Mouse (Mus musculus) CD4-positive, CD25-positive, alpha-beta regulatory T cell, adult 2 months (primary cell): Measurements from ENCODE around the gene Cers6.
A peak's percentile ranks its signal among the peaks of the same experiment; 100 is the strongest.

Experiments
- DNase-seq: peaks from one replicate; pipeline ENCODE4 v3.0.0-alpha.2; 2012; ENCODE audit warnings: low read depth, low spot score

The Cers6 gene

DNA sequence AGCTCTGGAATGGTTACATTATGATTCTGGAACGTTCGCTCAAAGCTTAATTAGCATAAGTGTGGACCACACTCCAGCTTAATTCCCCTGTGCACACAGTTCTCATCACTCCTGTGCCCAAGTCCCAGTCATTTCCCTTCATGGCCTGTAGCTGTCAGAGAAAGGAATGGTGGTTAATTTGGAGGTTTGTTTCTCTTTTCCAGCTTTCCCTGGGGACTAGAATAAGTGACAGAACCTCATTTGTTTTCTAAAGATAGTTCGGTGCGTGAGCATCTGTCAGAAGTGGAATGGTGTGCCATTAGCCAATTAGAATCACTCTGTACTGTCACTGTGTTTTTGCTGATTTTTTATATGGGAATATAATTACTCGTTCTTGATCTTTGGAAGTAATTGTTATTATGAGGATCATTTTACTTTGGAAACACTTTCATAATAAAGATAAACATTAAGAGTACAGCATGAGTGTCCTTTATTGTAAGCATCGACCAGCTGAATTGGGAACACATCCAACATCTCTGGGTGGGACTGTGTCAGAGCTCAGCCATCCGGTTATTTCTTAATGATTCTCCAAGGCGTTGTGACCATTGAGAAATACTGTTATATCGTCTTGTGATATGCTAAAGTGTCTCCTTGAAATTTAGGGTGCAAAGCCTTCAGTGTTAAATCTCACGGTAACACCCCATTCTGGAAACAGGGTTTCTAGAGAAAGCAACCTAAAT is 252.7 kb downstream of the Cers6 start:
- DNase-seq = no peak

DNA sequence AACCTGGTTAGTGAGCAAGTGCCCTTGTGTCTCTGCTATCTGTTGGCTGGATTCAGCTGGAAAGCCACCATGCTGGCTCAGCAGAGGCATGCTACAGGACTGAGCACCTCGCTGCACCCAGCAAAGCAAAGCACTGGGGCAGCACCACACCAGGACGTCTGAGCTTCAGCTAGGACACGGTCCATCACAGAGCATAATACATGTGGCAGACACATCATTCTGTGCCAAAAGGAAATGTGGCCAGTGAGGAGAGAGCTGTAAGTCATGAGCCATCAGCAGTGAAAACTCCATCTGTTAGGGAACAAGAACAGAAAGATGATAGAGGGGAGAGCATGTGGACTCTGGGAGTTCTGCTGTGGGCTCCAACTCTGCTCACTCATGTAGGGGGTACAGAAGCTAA is 254.7 kb downstream of the Cers6 start:
- no peak for DNase-seq

DNA sequence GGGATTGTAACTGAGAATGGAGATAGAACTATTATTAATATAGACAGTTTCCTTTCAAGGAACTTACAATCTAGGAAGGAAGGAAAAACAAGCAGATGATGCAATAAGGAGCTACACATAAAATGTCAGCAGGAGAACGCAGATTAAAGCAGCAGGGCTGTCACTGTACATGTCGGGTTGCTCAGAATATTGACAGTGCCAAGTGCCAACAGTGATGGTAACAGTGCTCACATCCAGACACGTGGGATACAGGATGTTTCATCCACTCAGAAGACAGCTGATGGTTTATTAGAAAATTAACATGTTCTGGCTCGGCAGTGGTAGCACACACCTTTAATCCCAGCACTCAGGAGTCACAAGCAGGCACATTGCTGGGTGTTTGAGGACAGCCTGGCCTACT is 255.5 kb downstream of the Cers6 start:
- no peak for DNase-seq

DNA sequence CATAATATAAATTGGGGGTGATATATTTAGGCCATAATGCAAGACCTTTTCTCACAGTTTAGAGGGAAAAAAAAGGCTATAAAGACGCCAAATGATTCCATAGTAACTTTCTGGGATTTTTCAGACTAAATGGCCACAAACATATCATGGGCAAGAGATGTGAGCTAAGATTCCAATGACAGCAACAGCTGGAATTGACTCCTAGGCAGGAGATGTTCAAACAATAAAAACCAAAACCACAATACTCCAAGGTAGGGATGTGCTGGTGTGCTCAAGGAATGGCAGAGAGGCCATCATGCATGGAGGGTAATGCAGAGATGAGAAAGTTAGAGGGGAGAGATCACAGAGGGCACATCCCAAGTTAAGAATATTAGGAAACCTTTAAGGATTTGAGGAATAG is 257.8 kb downstream of the Cers6 start:
- DNase-seq = no peak

DNA sequence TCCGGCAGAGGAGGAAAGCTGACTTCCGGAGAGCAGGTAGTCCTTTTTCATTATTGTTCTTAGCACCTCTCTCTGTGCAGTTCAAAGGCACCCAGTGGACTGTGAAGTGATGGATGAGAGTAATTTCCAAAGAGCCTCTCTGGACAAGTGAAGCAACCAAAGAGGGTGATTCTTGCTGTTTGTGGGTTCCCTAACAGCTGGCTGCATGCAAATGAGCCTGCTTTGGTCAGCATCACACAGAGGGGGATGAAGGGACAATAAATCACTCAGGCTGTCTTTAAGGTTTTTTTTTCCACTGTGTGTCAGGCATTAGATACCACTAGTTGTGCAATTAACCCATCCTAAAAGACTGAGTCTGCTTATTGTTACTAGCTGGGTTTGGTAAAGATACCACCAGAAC is 258.5 kb downstream of the Cers6 start:
- DNase-seq = no peak

DNA sequence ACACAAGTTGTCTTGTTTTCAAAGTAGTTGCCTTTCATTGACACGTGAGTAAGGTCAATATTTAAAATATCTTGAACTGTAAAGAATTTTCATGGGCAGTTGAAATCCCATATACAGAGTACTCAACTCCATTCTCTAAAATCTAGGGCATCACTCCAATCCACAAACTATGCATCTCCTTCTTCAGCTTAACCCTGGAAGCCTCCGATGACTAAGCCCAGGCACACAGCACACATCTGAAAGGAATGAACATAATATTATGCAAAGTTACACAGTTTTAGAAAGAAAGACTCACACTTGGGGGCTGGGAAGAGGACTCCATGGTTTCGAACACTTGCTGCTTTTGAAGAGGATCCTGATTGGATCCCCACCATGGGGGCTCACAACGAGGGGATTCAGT is 260.4 kb downstream of the Cers6 start:
- DNase-seq = no peak

DNA sequence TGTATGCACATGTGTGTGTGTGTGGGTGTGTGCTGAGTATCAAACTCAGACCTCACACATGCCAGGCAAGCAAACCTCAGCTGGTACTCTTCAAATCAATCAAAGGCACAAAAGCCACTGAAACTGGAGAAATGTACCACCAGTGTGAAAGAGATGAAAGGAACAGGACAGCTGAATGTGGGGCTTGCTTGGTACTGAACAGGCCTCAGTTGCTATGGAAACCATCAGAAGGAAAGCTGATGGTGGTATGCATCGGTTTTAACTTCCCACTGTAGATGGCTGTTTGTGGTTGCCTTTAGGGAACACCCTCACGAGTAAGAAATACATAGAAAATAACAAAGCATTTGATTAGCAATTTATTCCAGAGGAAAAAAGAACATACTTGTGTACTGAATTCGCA is 264.2 kb downstream of the Cers6 start:
- no peak for DNase-seq

DNA sequence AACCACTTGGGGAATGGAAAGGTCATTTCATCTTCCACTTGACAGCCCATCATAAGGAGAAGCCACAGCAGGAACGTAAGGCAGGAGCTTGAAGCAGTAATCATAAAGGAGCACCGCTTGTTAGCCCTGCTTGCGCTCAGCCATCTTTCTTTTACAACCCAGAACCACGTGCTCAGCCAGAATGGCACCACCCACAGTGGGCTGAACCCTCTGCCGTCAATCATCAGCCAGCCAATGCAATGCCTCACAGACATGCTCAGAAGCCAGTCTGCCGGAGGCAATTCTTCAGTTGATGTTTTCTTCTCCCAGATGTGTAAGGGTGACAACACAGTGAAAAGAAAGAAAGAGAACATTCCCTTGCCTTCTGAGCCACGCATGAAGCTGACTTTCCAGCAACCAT is 267.1 kb downstream of the Cers6 start:
- DNase-seq = peak; percentile 16

DNA sequence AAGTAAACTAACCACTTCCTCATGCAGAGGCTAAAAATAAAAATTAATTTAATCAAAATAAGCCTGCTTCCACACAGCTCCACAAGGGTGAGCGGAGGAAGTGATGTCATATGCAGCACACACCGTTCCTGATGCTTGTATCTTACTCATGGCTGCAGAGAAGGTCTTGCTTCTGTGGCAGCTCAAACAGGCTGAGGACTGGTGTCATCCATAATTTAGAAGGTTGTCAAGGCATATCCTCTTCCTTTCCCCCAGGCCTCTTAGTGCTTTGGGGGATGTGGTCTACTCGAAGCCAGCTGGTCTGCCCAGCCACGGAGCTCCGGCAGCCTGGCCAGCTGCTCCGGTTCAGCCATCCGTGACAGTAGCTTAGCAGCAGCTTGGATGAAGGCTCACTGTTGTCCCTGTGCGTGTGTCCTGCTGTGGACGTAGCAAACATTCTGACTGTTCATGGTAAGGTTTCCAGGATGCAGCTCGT is 267.7 kb downstream of the Cers6 start:
- DNase-seq = peak; percentile 37

DNA sequence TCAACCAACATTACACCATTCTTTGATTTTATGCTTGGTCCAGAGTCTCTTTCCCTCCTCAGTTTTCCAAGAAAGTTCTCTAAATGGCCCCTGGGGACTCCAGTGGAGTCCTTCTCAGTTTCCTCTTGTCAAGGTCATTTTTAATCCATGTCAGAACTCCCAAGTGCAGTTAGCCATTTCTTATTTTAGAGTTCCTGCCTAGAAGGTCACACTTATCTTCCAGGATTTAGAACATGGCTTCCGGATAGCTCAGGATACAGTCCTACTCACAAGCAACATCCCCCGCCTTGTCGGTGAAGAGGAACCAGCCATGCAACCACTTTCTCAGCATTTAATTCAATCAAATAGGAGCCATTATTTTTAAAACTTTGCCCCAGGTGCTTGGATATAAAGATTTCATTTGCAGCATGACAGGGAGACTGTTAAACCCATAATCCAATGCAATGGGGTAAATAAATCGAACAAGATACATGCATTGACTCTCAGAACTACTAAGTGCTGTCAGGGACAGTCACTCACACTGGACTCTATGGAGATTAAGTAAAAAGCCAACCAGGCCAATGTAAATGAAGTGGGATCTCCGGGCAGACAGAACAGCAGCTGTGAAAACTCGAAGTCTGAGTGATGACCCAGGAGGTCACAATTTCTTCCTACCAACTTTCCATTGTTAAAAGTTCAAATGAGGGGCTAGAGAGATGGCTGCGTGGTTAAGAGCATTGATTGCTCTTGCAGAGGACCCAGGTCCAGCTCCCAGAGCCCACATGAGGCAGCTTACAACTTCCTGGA is 268.4 kb downstream of the Cers6 start:
- no peak for DNase-seq

DNA sequence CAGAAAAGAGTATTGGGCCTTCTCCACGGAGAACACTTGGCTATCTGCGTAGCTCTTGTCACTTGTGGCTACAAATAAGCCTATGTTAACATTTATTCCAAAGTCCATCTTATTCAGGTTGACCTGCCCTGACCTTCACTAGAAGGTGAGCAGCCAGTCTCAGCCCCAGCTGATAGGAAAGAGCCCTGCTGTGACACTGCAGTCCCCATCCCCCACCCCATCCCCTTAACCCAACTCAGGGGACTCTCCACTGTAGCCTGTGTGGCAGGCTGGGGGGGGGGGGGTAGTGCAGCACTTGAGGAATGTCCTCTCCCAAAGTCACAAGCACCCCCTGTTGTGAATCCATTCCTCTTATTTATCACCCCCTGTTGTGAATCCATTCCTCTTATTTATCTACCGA is 270.8 kb downstream of the Cers6 start:
- DNase-seq = no peak

DNA sequence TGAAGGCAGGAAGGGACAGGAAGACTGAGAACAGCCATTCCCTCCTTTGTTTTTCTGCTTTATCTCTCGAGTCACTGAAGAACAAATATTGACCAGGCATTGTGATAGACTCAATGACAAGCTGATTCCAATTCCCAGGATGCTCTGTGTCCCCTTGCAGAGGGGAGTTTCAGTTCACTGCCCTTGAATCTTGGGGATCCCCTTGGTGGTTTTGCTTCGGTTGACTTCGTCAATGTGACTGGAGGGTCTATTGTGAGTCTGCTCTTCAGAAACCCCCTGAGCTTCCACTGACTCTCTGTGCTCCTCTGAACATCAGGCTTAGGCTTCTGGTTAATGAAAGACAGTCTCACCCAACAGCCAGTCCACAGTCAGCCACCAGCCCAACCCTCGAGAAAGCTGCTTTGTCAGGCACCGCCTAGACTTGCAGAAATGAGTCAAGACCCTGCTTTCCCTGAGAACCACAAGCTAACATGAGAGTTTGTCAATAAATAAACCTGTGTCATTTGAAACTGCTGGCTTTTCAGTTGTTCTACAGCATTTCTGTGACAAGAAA is 271.3 kb downstream of the Cers6 start:
- DNase-seq = no peak

DNA sequence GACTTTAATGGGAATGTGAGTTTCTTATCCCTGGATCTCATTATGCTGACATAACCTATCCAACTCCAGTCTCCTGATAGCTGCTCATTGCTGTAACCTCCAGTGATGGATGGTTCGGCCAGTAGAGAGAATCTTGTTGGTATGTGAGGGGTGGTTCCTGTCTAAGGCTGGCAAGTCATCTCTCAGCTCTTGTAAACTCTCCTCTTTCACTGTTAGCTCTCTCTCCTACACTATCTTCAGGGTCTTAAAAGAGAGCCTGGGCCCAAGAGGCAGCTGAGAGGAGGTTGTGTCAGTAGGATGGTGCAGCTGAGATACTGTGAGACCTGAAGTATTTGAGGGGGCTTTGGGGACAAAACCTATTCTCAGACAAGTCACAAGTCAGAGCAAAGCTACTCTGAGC is 272.9 kb downstream of the Cers6 start:
- no peak for DNase-seq

DNA sequence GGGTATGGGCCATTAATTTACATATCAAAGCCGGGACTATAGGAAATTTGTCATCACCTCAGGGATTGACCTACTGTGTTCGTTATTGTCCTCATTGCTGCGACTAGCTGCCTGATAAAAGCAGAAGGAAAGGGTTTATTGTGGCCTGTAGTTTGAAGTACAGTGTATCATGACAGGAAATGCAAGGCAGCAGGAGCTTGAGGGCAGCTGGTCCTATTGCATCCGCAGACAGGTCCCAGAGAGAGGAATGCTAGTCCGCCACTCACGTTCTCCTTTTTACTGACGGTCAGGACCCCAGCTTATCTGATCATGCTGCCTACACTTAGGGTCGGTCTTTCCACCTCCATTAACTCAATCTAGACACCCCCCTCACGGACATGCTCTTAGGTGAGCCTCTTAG is 273.7 kb downstream of the Cers6 start:
- DNase-seq = no peak

DNA sequence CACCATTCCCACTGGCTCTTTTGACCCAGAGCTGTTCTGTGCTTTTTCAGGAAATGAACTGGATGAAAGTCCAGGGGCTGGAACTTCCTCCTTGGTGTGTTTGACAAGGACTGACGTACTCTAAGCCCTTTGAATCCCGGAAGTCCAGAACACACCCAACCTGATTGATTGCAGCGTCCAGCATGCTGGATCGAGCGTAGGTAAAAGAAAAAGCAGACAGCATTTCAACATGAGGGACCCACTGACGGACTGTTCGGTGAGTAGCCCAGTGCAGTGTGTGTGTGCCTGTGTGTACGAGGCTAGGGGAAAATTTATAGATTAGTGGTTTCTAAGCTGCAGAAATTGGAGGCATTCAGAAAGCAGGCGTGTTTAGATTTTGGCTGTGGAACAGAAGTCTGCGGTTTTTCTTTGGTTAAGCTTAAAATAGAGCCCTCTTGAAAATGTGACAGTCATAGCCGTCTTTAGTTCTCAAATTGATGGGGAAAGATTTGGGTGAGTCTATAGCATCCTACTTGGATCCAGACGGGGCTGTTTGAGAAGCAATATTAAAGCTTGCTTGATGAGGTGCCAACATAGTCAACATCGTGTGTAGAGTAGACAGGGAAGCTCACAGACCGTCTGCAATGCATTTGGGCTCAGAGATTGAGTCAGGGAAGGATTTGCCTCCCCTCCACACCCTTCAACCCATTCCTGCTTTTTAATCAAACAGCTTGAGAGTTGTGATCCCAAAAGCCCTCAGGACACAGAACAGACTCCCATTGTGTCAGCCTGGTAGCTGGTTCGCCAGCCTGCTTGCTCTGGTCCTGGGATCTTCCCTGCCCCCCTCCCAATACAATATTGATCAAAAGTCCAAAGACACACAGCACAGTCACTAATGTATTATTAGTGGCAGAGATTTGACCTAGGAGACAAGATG is 274.7 kb downstream of the Cers6 start, which contains the start of gene Nostrin:
Gene Nostrin (plus strand): TSS at position 140 of the 916 bp plus-strand sequence.
- DNase-seq = no peak

DNA sequence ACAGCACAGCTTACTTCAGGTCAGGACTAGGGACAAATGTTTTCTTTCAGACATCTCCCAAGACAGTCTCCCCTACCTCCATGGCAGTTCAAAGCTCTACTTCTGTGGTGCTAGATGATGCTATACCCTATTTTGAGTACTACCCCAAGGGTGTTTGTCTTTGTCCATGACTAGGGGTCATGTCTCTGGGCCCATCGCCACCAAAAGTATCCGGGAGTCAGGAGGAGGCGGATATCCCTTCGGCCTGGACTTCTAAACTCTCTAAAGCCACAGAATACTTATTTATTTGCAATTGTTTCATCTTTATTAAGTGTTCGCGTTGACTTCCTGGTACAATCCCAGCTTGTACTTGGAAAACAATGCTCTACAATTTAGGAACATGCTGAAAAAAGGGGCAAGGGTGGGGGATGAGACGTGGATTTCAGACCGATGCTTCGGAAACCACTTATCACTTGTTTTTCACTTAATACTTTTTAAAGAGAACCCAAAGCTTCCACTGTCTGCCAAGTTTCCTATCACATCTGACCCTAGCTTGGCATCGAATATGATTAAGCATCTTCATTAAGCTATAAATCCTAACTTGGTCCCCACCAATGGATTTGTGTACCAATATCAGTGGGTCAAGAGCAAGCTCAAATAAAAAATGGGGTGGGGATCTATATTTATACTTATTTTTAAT is 276.3 kb downstream of the Cers6 start:
- DNase-seq = no peak

DNA sequence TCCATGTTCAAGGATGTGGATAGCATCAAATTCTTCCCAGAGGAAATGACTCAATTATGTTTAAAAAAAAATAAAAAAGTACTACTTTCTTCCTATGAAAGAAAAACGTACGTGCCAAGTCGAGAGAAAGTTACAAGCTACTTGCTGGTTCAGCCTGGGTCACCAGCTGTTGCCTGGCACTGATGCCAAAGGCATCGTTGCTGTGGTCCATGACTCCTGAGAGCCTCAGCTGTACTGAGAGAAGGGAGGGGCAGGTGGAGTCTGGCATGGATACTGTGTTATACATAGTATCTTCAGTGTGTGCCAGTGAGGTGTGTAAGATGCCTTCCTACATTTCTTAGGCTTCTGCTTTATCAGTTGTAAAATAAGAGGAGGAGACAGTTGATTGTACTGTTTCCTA is 277.5 kb downstream of the Cers6 start:
- DNase-seq = no peak

DNA sequence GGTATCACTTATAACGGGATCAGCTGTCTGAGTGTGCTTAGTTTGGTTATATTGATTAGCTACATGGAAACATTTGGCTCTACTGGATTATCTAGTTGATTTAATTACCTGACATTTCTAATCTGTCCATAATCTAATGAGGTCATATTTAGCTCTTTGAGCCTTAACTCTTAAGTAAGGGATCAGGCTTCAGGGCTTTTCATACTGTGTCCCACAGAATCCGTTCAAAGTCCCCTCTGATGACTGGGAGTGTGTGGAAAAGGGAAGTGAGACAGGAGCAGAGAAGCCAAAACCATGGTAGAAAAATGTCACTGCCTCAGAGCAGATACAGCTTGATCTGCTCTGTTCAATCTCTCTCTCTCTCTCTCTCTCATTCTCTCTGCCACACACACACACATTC is 279.0 kb downstream of the Cers6 start:
- DNase-seq = no peak

DNA sequence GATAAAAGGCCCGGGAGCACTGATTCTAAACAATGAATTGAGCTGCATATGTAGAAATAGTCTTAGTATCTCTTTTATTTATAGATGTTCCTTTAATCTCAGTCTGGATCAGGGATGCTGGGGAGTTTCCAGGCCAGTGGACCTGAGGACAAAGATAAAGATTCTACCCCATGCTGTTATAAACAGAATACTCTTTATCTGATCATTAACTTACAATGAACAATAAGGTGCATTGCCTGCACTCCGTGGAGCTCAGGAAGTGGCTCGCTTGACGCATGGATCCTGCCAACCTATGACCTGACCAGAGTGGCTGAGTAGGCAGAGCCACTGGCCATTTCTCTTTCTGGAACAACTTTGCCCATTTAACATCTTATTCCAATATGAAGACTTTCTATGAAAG is 279.6 kb downstream of the Cers6 start:
- DNase-seq = no peak

DNA sequence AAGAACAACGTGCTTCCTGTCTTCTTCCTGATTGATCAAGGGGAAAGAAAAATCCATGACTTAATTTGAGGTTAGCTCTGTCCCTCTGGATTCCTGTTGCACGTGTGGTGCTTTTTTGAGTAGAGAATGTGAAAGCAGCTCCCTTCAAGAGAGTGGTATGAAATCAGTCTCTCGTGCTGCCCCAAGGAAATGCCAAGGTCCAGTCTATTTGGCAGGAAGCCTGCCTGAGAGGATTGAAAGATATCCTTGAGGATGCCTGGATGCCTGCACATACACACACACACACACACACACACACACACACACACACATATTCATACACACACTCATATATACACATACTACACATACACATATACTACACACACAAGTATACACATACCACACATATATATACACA is 287.4 kb downstream of the Cers6 start:
- no peak for DNase-seq

DNA sequence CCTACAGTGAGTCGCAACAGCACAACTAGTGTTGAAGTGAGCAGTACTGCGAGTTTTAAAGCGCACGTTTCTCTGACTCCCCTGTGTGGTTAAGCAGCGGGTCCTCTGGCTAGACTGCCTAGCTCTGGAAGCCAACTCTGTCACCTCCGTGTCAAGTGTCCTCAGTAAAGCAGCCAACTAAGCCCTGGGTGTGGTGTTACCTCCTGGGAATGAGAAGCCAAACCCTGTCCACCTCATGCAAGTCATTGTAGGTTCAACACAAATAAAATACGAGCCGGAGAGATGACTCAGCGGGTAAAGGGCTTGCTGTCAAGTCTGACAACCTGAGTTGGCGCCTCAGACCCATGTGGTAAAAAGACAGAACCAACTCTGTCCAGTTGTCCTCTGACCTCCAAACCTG is 287.9 kb downstream of the Cers6 start:
- DNase-seq = no peak
